Mouse (Mus musculus): ENCODE measurements around the gene Atg5. TPM values are rescaled to one million over a fixed set of nuclear protein-coding genes. Genes with fewer than 3 reads are reported as not detected.
A peak's percentile ranks its signal among the peaks of the same experiment; 100 is the strongest.

The Atg5 gene
- polyA plus RNA-seq, 1 experiment: 7.7 TPM

- Histone ChIP-seq H3K4me1 (peaks cover 40% of the 10 kb centered on the region), H3K27me3 (replicated peaks) (no peaks in the 10 kb centered on the region), H3K36me3 (replicated peaks; ENCODE audit: low read length) (peaks cover 38% of the 10 kb centered on the region), H3K4me3 (replicated peaks) (no peak overlapping the region), H3K9me3 (peaks cover 5% of the 10 kb centered on the region)
- TF ChIP-seq GATA1 (IDR thresholded peaks at IDR 0.05; ENCODE audit: borderline replicate concordance, low read length) (no peak), FLI1 (IDR thresholded peaks at IDR 0.05; ENCODE audit: low read length) (no peak)
Observed at GRCm38 (mm10) chr10:44343351-44343750, 75.2 kb downstream of the Atg5 start.

- Histone ChIP-seq H3K4me3 (replicated peaks) (no peak overlapping the region), H3K27me3 (replicated peaks) (no peaks in the 10 kb centered on the region), H3K36me3 (replicated peaks; ENCODE audit: low read length) (peaks cover 43% of the 10 kb centered on the region), H3K4me1 (peaks cover 17% of the 10 kb centered on the region), H3K9me3 (peaks cover 4% of the 10 kb centered on the region)
- TF ChIP-seq GATA1 (IDR thresholded peaks at IDR 0.05; ENCODE audit: borderline replicate concordance, low read length): no peak
- no peak for TF ChIP-seq FLI1 (IDR thresholded peaks at IDR 0.05; ENCODE audit: low read length)
Observed at GRCm38 (mm10) chr10:44347549-44348172, 79.5 kb downstream of the Atg5 start.

DNA sequence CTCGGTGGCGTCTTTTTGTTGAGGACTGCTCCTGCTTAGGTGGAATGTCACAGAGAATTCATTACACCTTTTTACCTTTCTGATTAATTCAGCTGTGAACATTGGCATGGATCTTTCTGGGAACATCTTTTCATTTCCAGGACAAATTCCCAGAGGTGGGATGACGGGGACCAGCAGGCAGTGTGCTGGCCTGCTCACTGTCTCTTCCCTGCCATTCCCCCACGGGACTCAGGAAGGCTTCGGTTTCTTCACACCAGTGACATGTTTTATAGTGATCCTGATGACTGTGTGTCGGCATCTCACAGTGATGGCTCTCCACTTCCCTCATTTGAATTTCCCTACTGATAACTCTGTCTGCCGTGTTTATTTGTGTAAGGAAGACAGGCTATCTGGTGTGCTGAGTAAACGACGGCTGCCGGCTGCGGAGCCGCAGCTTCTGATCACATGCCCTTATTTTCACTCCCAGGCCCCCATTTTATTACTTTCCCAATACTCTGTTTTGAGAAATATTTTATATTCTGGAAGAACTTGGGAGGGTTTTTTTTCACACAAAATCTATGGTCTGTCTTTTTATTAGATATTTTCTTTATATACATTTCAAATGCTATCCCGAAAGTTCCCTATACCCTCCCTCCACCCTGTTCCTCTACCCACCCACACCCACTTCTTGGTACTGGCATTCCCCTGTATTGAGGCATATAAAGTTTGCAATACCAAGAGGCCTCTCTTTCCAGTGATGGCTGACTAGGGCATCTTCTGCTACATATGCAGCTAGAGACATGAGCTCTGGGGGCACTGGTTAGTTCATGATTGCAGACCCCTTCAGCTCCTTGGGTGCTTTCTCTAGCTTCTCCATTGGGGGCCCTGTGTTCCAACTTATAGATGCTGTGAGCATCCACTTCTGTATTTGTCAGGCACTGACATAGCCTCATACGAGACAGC, 80.6 kb downstream of the Atg5 start:
- no peaks in the 10 kb centered on the region for H3K27me3 ChIP-seq (replicated peaks)
- H3K9me3 ChIP-seq: no peaks in the 10 kb centered on the region
- H3K4me3 ChIP-seq (replicated peaks): no peak overlapping the region
- H3K4me1 ChIP-seq: peaks cover 16% of the 10 kb centered on the region
- TF ChIP-seq GATA1 (IDR thresholded peaks at IDR 0.05; ENCODE audit: borderline replicate concordance, low read length) (no peak), FLI1 (IDR thresholded peaks at IDR 0.05; ENCODE audit: low read length) (no peak)
- H3K36me3 ChIP-seq (replicated peaks; ENCODE audit: low read length): peaks cover 37% of the 10 kb centered on the region

DNA sequence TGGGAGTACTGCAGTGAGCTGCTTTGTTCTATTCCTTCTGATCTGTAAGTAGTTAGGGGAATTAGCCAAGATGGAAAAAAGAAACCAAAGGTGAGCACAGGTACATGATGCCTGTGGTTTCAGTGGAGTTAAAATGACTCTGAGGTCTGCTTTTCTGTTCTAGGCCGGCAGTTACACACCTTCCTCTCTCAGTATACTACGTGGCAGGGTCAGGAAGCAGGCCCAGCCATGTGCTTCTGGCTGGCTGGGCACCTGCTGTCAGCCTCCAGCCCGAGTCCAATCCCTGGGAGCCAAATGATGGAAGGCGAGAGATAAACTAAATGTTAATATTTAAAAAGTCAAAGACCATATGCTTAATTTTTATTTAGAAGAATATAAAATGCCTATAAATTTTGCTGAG, 85.3 kb downstream of the Atg5 start:
- Histone ChIP-seq H3K9me3 (no peaks in the 10 kb centered on the region), H3K36me3 (replicated peaks; ENCODE audit: low read length) (peaks cover 17% of the 10 kb centered on the region), H3K27me3 (replicated peaks) (no peaks in the 10 kb centered on the region), H3K4me3 (replicated peaks) (no peak overlapping the region), H3K4me1 (peaks cover 17% of the 10 kb centered on the region)
- TF ChIP-seq GATA1 (IDR thresholded peaks at IDR 0.05; ENCODE audit: borderline replicate concordance, low read length) (no peak), FLI1 (IDR thresholded peaks at IDR 0.05; ENCODE audit: low read length) (no peak)

GRCm38 (mm10) chr10:44354393-44354792, 86.2 kb downstream of the Atg5 start:
- Histone ChIP-seq H3K4me3 (replicated peaks) (no peak overlapping the region), H3K27me3 (replicated peaks) (no peaks in the 10 kb centered on the region), H3K9me3 (no peaks in the 10 kb centered on the region), H3K36me3 (replicated peaks; ENCODE audit: low read length) (peaks cover 14% of the 10 kb centered on the region), H3K4me1 (peaks cover 17% of the 10 kb centered on the region)
- TF ChIP-seq FLI1 (IDR thresholded peaks at IDR 0.05; ENCODE audit: low read length) (no peak), GATA1 (IDR thresholded peaks at IDR 0.05; ENCODE audit: borderline replicate concordance, low read length) (no peak)

- Histone ChIP-seq H3K4me3 (replicated peaks) (no peak overlapping the region), H3K36me3 (replicated peaks; ENCODE audit: low read length) (peaks cover 12% of the 10 kb centered on the region), H3K9me3 (no peaks in the 10 kb centered on the region), H3K27me3 (replicated peaks) (no peaks in the 10 kb centered on the region), H3K4me1 (peaks cover 21% of the 10 kb centered on the region)
- TF ChIP-seq GATA1 (IDR thresholded peaks at IDR 0.05; ENCODE audit: borderline replicate concordance, low read length) (no peak), FLI1 (IDR thresholded peaks at IDR 0.05; ENCODE audit: low read length) (no peak)
Observed at GRCm38 (mm10) chr10:44355216-44355615, 87.1 kb downstream of the Atg5 start.

GRCm38 (mm10) chr10:44356625-44357024, 88.5 kb downstream of the Atg5 start:
- no peak overlapping the region for H3K4me3 ChIP-seq (replicated peaks)
- no peaks in the 10 kb centered on the region for H3K9me3 ChIP-seq
- H3K27me3 ChIP-seq (replicated peaks): no peaks in the 10 kb centered on the region
- H3K36me3 ChIP-seq (replicated peaks; ENCODE audit: low read length): peaks cover 9% of the 10 kb centered on the region
- H3K4me1 ChIP-seq: peaks cover 21% of the 10 kb centered on the region
- TF ChIP-seq FLI1 (IDR thresholded peaks at IDR 0.05; ENCODE audit: low read length) (no peak), GATA1 (IDR thresholded peaks at IDR 0.05; ENCODE audit: borderline replicate concordance, low read length) (no peak)

DNA sequence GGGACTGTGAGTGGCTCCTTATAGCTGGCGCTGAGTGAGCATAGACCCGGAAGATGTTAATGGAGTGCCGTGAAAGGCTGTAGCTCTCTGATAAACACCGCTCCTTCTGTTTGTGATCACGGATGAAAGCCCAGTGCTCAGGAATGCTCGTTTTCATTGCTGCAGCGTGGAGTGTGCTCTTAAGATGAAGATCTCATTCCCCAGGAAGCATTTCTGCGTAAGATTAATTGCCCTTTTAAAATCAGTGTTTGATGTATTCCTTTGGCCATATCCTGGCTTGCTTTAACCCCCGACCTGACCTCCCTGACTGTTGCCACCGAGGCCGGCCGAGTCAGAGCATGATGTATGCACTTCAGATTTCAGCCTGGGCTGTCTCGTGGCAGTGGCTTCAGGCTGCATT, 89.2 kb downstream of the Atg5 start:
- Histone ChIP-seq H3K9me3 (no peaks in the 10 kb centered on the region), H3K4me3 (replicated peaks) (no peak overlapping the region), H3K4me1 (peaks cover 21% of the 10 kb centered on the region), H3K36me3 (replicated peaks; ENCODE audit: low read length) (peaks cover 9% of the 10 kb centered on the region), H3K27me3 (replicated peaks) (no peaks in the 10 kb centered on the region)
- TF ChIP-seq FLI1 (IDR thresholded peaks at IDR 0.05; ENCODE audit: low read length): no peak
- TF ChIP-seq GATA1 (IDR thresholded peaks at IDR 0.05; ENCODE audit: borderline replicate concordance, low read length): no peak

- Histone ChIP-seq H3K27me3 (replicated peaks) (no peaks in the 10 kb centered on the region), H3K4me3 (replicated peaks) (no peak overlapping the region), H3K4me1 (peaks cover 17% of the 10 kb centered on the region), H3K36me3 (replicated peaks; ENCODE audit: low read length) (peaks cover 12% of the 10 kb centered on the region), H3K9me3 (no peaks in the 10 kb centered on the region)
- TF ChIP-seq FLI1 (IDR thresholded peaks at IDR 0.05; ENCODE audit: low read length): no peak
- no peak for TF ChIP-seq GATA1 (IDR thresholded peaks at IDR 0.05; ENCODE audit: borderline replicate concordance, low read length)
Observed at GRCm38 (mm10) chr10:44358816-44359215, 90.7 kb downstream of the Atg5 start.

- no peaks in the 10 kb centered on the region for H3K9me3 ChIP-seq
- no peaks in the 10 kb centered on the region for H3K27me3 ChIP-seq (replicated peaks)
- H3K4me3 ChIP-seq (replicated peaks): peak overlapping the region; percentile 1
- no peak for TF ChIP-seq FLI1 (IDR thresholded peaks at IDR 0.05; ENCODE audit: low read length)
- peaks cover 4% of the 10 kb centered on the region; the same call in 1 of the 2 replicates for H3K4me1 ChIP-seq
- peaks cover 12% of the 10 kb centered on the region for H3K36me3 ChIP-seq (replicated peaks; ENCODE audit: low read length)
Observed at GRCm38 (mm10) chr10:44360632-44361031, 92.5 kb downstream of the Atg5 start.

Measured in megakaryocyte, embryonic 14.5 days (primary cell).